Mouse (Mus musculus) midbrain, embryonic 14.5 days (tissue): Measurements from ENCODE around the gene Nrtn. TPM values are rescaled to one million over a fixed set of nuclear protein-coding genes. Genes with fewer than 3 reads are reported as not detected.

Source experiments
- ATAC-seq: fragments of 200-750 bp; cut with Nextera tagmentation; 2 replicates; pipeline ENCODE4 v1.8.0; 2017; ENCODE audit warnings: moderate number of reproducible peaks, moderate library complexity; ENCODE audit not compliant: low FRiP score, low TSS enrichment
- DNase-seq: peaks from one replicate; pipeline ENCODE4 v3.0.0-alpha.2; 2015
- H3K27ac ChIP-seq: fragments of 300-500 bp; sonication (generic); replicated peaks from 2 replicates; pipeline ENCODE4 v1.5.1; 2014; ENCODE audit warnings: mild to moderate bottlenecking, low read depth, low read length, moderate library complexity
- H3K27me3 ChIP-seq: fragments of 300-500 bp; sonication (generic); 2 replicates; pipeline ENCODE4 v1.6.1; 2014; ENCODE audit warnings: low read length, control low read depth, mixed read lengths; ENCODE audit not compliant: control insufficient read depth, insufficient read depth
- H3K36me3 ChIP-seq: fragments of 300-500 bp; sonication (generic); 2 replicates; pipeline ENCODE4 v1.6.1; 2014; ENCODE audit warnings: low read length, control low read depth; ENCODE audit not compliant: control insufficient read depth, insufficient read depth
- H3K4me1 ChIP-seq: fragments of 300-500 bp; sonication (generic); 2 replicates; pipeline ENCODE4 v1.6.1; 2014; ENCODE audit warnings: mild to moderate bottlenecking, antibody characterized with exemption, low read length, control low read depth; ENCODE audit not compliant: control insufficient read depth, insufficient read depth
- H3K4me2 ChIP-seq: fragments of 300-500 bp; sonication (generic); 2 replicates; pipeline ENCODE4 v1.6.1; 2014; ENCODE audit warnings: mild to moderate bottlenecking, low read length, moderate library complexity
- H3K4me3 ChIP-seq: fragments of 300-500 bp; sonication (generic); replicated peaks from 2 replicates; pipeline ENCODE4 v1.5.1; 2014; ENCODE audit warnings: low read depth, low read length
- H3K9ac ChIP-seq: fragments of 300-500 bp; sonication (generic); replicated peaks from 2 replicates; pipeline ENCODE4 v1.6.1; 2014; ENCODE audit warnings: mild to moderate bottlenecking, low read length, moderate library complexity
- H3K9me3 ChIP-seq: fragments of 300-500 bp; sonication (generic); 2 replicates; pipeline ENCODE4 v1.6.1; 2016; ENCODE audit warnings: low read length, control low read depth, mixed read lengths; ENCODE audit not compliant: control insufficient read depth
- WGBS: fragments of 180-500 bp; shearing (Covaris S2); extraction: QIAGEN DNeasy Blood & Tissue Kit; methylation state at CpG from one replicate; pipeline ENCODE4 v1.1.7; 2014; 5-methylcytosine and 5-hydroxymethylcytosine counted together
- polyA plus RNA-seq: library from polyadenylated mRNA; unstranded; fragments of >200 nt; fragmentation: Nextera tagmentation; extraction: Ambion mirVana; gene quantifications from 2 replicates; pipeline ENCODE4 v1.2.1, GENCODE M21; 2014

Nrtn gene
- polyA plus RNA-seq, 1 experiment from 2014 or later, result 4.4 TPM

GRCm38 (mm10) chr17:56765431-56765830 is 8.1 kb upstream of the Nrtn start:
- DNase-seq (no peak), ATAC-seq (peak; percentile 1; the same call in 1 of the 2 replicates)
- H3K4me1 ChIP-seq, result peaks cover 23% of the 10 kb centered on the region
- peaks cover 40% of the 10 kb centered on the region for H3K36me3 ChIP-seq
- H3K9ac ChIP-seq, result peak overlapping the region; percentile 73; the same call in 1 of the 2 replicates
- H3K4me3 ChIP-seq, result peak overlapping the region; percentile 72
- no peaks in the 10 kb centered on the region for H3K9me3 ChIP-seq
- peak overlapping the region; percentile 62 for H3K4me2 ChIP-seq
- no peaks in the 10 kb centered on the region for H3K27me3 ChIP-seq
- WGBS, result 58% methylated on average over 12 of the region's 12 CpGs
- peak overlapping the region; percentile 95; the same call in 1 of the 2 replicates for H3K27ac ChIP-seq

- Histone ChIP-seq H3K36me3 (peaks cover 33% of the 10 kb centered on the region), H3K4me2 (peak within 1 kb of the TSS; percentile 62), H3K27me3 (no peaks in the 10 kb centered on the region), H3K9ac (peak within 1 kb of the TSS; percentile 73), H3K9me3 (no peaks in the 10 kb centered on the region), H3K4me3 (peak within 1 kb of the TSS; percentile 72), H3K27ac (peak within 1 kb of the TSS; percentile 95), H3K4me1 (peaks cover 23% of the 10 kb centered on the region)
- DNase-seq (peak; percentile 95), ATAC-seq (peak; percentile 80)
- WGBS, result 2% methylated on average over 58 of the region's 58 CpGs
These were observed 7.4 kb upstream of the Nrtn start, which contains the start of gene Dus3l for GRCm38 (mm10) chr17:56764474-56765354. Gene Dus3l (plus strand): TSS chr17:56764757.

- Histone ChIP-seq H3K27me3 (no peaks in the 10 kb centered on the region), H3K4me1 (peaks cover 23% of the 10 kb centered on the region), H3K36me3 (peaks cover 24% of the 10 kb centered on the region), H3K4me2 (peak overlapping the region; percentile 62), H3K9me3 (no peaks in the 10 kb centered on the region), H3K9ac (no peak overlapping the region), H3K4me3 (peak overlapping the region; percentile 72; the same call in 1 of the 2 replicates), H3K27ac (peak overlapping the region; percentile 94; the same call in 1 of the 2 replicates)
- ATAC-seq, result no peak
- no peak for DNase-seq
- 79% methylated on average over 8 of the region's 8 CpGs for WGBS
These were observed 6.5 kb upstream of the Nrtn start for GRCm38 (mm10) chr17:56763741-56764250.

GRCm38 (mm10) chr17:56762769-56763731 is 5.7 kb upstream of the Nrtn start:
- ATAC-seq (no peak), DNase-seq (peak; percentile 70)
- WGBS, result 46% methylated on average over 27 of the region's 27 CpGs
- Histone ChIP-seq H3K4me3 (peak overlapping the region; percentile 44; the same call in 1 of the 2 replicates), H3K4me1 (peaks cover 23% of the 10 kb centered on the region), H3K9ac (peak overlapping the region; percentile 65; the same call in 1 of the 2 replicates), H3K9me3 (no peaks in the 10 kb centered on the region), H3K36me3 (peaks cover 16% of the 10 kb centered on the region), H3K4me2 (peak overlapping the region; percentile 74), H3K27ac (peak overlapping the region; percentile 94), H3K27me3 (no peaks in the 10 kb centered on the region; the same call in 1 of the 2 replicates)

GRCm38 (mm10) chr17:56761991-56762410 is 4.7 kb upstream of the Nrtn start:
- peak overlapping the region; percentile 94 for H3K27ac ChIP-seq
- peaks cover 28% of the 10 kb centered on the region for H3K4me1 ChIP-seq
- DNase-seq (peak; percentile 98), ATAC-seq (peak; percentile 54)
- H3K9me3 ChIP-seq, result no peaks in the 10 kb centered on the region
- H3K9ac ChIP-seq, result peak overlapping the region; percentile 65
- peak overlapping the region; percentile 44 for H3K4me3 ChIP-seq
- H3K27me3 ChIP-seq, result peaks cover 10% of the 10 kb centered on the region
- 2% methylated on average over 28 of the region's 28 CpGs for WGBS
- peak overlapping the region; percentile 74 for H3K4me2 ChIP-seq
- peaks cover 6% of the 10 kb centered on the region for H3K36me3 ChIP-seq

DNA sequence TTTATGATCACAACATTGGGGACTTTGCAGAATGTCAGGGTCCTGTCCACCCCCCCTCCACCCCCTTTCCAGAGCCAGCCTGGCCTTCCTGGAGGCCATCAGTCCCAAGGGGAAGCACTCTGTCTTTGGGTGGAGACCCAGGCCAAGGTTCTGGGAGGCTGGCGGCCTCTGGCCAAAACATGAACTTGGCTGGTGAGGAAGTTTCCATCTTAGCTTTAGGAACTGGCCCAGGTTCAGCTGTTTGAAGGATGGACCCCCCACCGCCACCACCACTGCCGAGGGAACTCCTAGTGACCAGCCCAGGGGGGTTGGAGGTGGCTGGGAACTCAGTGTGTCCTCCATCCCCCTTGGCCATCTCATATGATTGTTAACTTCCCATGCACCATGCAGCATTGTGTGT is 3.7 kb upstream of the Nrtn start:
- WGBS, result 55% methylated on average over 3 of the region's 3 CpGs
- no peaks in the 10 kb centered on the region for H3K9me3 ChIP-seq
- H3K4me2 ChIP-seq, result no peak overlapping the region
- DNase-seq (no peak), ATAC-seq (no peak)
- no peak overlapping the region for H3K4me3 ChIP-seq
- H3K4me1 ChIP-seq, result peaks cover 31% of the 10 kb centered on the region
- H3K27ac ChIP-seq, result peak overlapping the region; percentile 94; the same call in 1 of the 2 replicates
- H3K36me3 ChIP-seq, result no peaks in the 10 kb centered on the region
- H3K9ac ChIP-seq, result no peak overlapping the region
- H3K27me3 ChIP-seq, result peaks cover 19% of the 10 kb centered on the region

DNA sequence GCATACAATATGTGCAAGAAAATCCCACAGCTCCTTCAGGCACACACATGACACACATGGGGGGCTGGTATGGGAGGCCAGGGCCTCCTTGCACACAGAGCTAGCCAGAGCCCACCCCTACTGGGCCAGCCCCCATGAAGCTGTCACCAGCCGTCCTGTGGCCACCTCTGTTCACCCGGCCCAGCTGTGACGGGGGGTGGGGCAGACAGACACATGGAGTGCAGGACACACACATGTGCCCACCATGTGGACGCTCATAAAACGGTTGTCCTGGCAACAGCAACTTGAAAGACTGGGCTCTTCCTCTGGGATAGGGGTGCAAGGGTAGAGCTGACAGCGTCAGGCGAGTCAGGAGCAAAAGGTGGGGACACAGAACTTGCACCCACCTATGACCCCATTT is 1.9 kb upstream of the Nrtn start:
- no peaks in the 10 kb centered on the region for H3K9me3 ChIP-seq
- no peak overlapping the region for H3K9ac ChIP-seq
- DNase-seq, result no peak
- ATAC-seq, result no peak
- H3K27ac ChIP-seq, result no peak overlapping the region
- no peaks in the 10 kb centered on the region for H3K36me3 ChIP-seq
- peaks cover 25% of the 10 kb centered on the region for H3K4me1 ChIP-seq
- no peak overlapping the region for H3K4me2 ChIP-seq
- 53% methylated on average over 7 of the region's 7 CpGs for WGBS
- peaks cover 37% of the 10 kb centered on the region for H3K27me3 ChIP-seq
- no peak overlapping the region for H3K4me3 ChIP-seq

GRCm38 (mm10) chr17:56758132-56758531 is 802 bp upstream of the Nrtn start:
- ATAC-seq (no peak), DNase-seq (peak; percentile 53)
- no peak overlapping the region for H3K4me2 ChIP-seq
- no peak overlapping the region for H3K4me3 ChIP-seq
- no peak overlapping the region for H3K9ac ChIP-seq
- H3K27me3 ChIP-seq, result peaks cover 48% of the 10 kb centered on the region
- no peaks in the 10 kb centered on the region for H3K9me3 ChIP-seq
- H3K36me3 ChIP-seq, result no peaks in the 10 kb centered on the region
- peaks cover 24% of the 10 kb centered on the region for H3K4me1 ChIP-seq
- WGBS, result 6% methylated on average over 12 of the region's 12 CpGs
- no peak overlapping the region for H3K27ac ChIP-seq
